Mouse (Mus musculus) cerebellum, adult 2 months (tissue): Measurements from ENCODE around the gene Csnk2b.

Source experiments
- CTCF ChIP-seq: fragments of 200-500 bp; IDR thresholded peaks from 2 replicates; pipeline ENCODE4 v1.5.1; 2011; ENCODE audit warnings: low read depth, mild to moderate bottlenecking, control low read depth, low read length, moderate library complexity, borderline replicate concordance; ENCODE audit not compliant: insufficient read depth
- POLR2A ChIP-seq: fragments of 200-500 bp; IDR thresholded peaks from 2 replicates; pipeline ENCODE4 v1.6.1; 2011; ENCODE audit warnings: low read length, control low read depth, borderline replicate concordance; ENCODE audit not compliant: insufficient read depth

GRCm38 (mm10) chr17:35131500-35132173 is 9.8 kb upstream of the Csnk2b start, which contains the start of gene Apom:
- no peak for TF ChIP-seq CTCF
- TF ChIP-seq POLR2A: no peak
